Mouse (Mus musculus) B cell, adult 67 days (primary cell): Measurements from ENCODE around the gene Vnn1. TPM values are rescaled to one million over a fixed set of nuclear protein-coding genes. Genes with fewer than 3 reads are reported as not detected.

Experiments used
- total RNA-seq, 2 experiments: library from RNA; stranded (reverse); gene quantifications; 4 replicates each; pipeline ENCODE4 v1.2.4; 2023

The Vnn1 gene
- total RNA-seq = not detected

GRCm38 (mm10) chr10:23894601-23895349, at the start of gene Vnn1:
Vnn1 (plus strand) TSS chr10:23894688.

GRCm38 (mm10) chr10:23851228-23851912, 43.1 kb upstream of the Vnn1 start, which contains the start of gene Vnn3:
Vnn3 (plus strand) TSS chr10:23851462.

GRCm38 (mm10) chr10:23920056-23920455, 25.6 kb downstream of the Vnn1 start, which contains the start of gene Taar1:
Taar1 (plus strand) TSS chr10:23920356.

GRCm38 (mm10) chr10:23938312-23938711, 43.8 kb downstream of the Vnn1 start, which contains the start of gene Taar2:
Taar2 (plus strand) TSS chr10:23938572.

GRCm38 (mm10) chr10:23949508-23950005, 55.1 kb downstream of the Vnn1 start, which contains the start of gene Taar3:
Taar3 (plus strand) TSS chr10:23949558.

Other genes with a start within 250 kb of the Vnn1 start
- gene Rps12, start 107.4 kb upstream of the Vnn1 start, total RNA-seq = 1,000 to 10,000 TPM; 1,223 to 1,291 TPM
- gene Slc18b1, start 97.7 kb upstream of the Vnn1 start, total RNA-seq = under 1 TPM in 1 of 2 experiments, not detected in 1; 0.18 TPM
- gene Vnn3, start 43.2 kb upstream of the Vnn1 start, total RNA-seq = not detected
- gene Taar1, start 25.7 kb downstream of the Vnn1 start, total RNA-seq = not detected
- not detected for gene Taar2, start 43.9 kb downstream of the Vnn1 start, total RNA-seq
- not detected for gene Taar3, start 54.9 kb downstream of the Vnn1 start, total RNA-seq
- gene Taar4, start 65.8 kb downstream of the Vnn1 start, total RNA-seq = not detected
- gene Taar5, start 76.0 kb downstream of the Vnn1 start, total RNA-seq = not detected
- not detected for gene Taar6, start 91.0 kb downstream of the Vnn1 start, total RNA-seq
- gene Taar7a, start 98.8 kb downstream of the Vnn1 start, total RNA-seq = not detected
- not detected for gene Taar7b, start 105.3 kb downstream of the Vnn1 start, total RNA-seq
- gene Taar7d, start 132.5 kb downstream of the Vnn1 start, total RNA-seq = not detected
- gene Taar7e, start 142.9 kb downstream of the Vnn1 start, total RNA-seq = not detected
- not detected for gene Taar7f, start 154.8 kb downstream of the Vnn1 start, total RNA-seq
- gene Taar8a, start 181.8 kb downstream of the Vnn1 start, total RNA-seq = not detected
- gene Taar8b, start 197.6 kb downstream of the Vnn1 start, total RNA-seq = not detected
- gene Taar8c, start 207.2 kb downstream of the Vnn1 start, total RNA-seq = not detected
- not detected for gene Taar9, start 214.8 kb downstream of the Vnn1 start, total RNA-seq